Mouse (Mus musculus) liver, postnatal 0 days (tissue): ENCODE data around the gene Slc4a4. TPM values are rescaled to one million over a fixed set of nuclear protein-coding genes. Genes with fewer than 3 reads are reported as not detected.

ENCODE experiments used
- ATAC-seq: fragments of 200-750 bp; cut with Nextera tagmentation; 2 replicates; pipeline ENCODE4 v1.8.0; 2017; ENCODE audit warnings: mild to moderate bottlenecking, moderate library complexity
- DNase-seq: peaks from one replicate; pipeline ENCODE4 v3.0.0-alpha.2; 2016
- H3K27ac ChIP-seq: fragments of 300-500 bp; sonication (generic); 2 replicates; pipeline ENCODE4 v1.5.1; 2014; ENCODE audit warnings: antibody characterized with exemption, moderate library complexity, mild to moderate bottlenecking, low read depth
- H3K27me3 ChIP-seq: fragments of 300-500 bp; sonication (generic); 2 replicates; pipeline ENCODE4 v1.6.1; 2014; ENCODE audit warnings: low read length, control low read depth, mixed read lengths; ENCODE audit not compliant: insufficient read depth
- H3K36me3 ChIP-seq: fragments of 300-500 bp; sonication (generic); replicated peaks from 2 replicates; pipeline ENCODE4 v1.6.1; 2014; ENCODE audit warnings: mild to moderate bottlenecking, control low read depth, low read length, moderate library complexity, mixed read lengths; ENCODE audit not compliant: insufficient read depth
- H3K4me1 ChIP-seq: fragments of 300-500 bp; sonication (generic); 2 replicates; pipeline ENCODE4 v1.6.1; 2014; ENCODE audit warnings: antibody characterized with exemption, mild to moderate bottlenecking, control low read depth; ENCODE audit not compliant: insufficient read depth
- H3K4me2 ChIP-seq: fragments of 300-500 bp; sonication (generic); 2 replicates; pipeline ENCODE4 v1.6.1; 2014; ENCODE audit warnings: low read depth, mild to moderate bottlenecking, low read length, moderate library complexity, mixed read lengths
- H3K4me3 ChIP-seq: fragments of 300-500 bp; sonication (generic); 2 replicates; pipeline ENCODE4 v1.5.1; 2014; ENCODE audit warnings: low read depth, low read length
- H3K9ac ChIP-seq: fragments of 300-500 bp; sonication (generic); replicated peaks from 2 replicates; pipeline ENCODE4 v1.6.1; 2014; ENCODE audit warnings: mild to moderate bottlenecking, moderate library complexity
- H3K9me3 ChIP-seq: fragments of 300-500 bp; sonication (generic); 2 replicates; pipeline ENCODE4 v1.6.1; 2016; ENCODE audit warnings: mild to moderate bottlenecking, control low read depth, low read length, mixed read lengths
- CTCF ChIP-seq: sonication (generic); IDR thresholded peaks from 2 replicates; pipeline ENCODE4 v1.5.1; 2016; ENCODE audit warnings: antibody characterized with exemption, low read depth
- EP300 ChIP-seq: IDR thresholded peaks from 2 replicates; pipeline ENCODE4 v1.6.1; 2016; ENCODE audit warnings: antibody characterized with exemption, low read depth, mild to moderate bottlenecking
- WGBS: fragments of 180-500 bp; shearing (Covaris S2); extraction: QIAGEN DNeasy Blood & Tissue Kit; methylation state at CpG from one replicate; pipeline ENCODE4 v1.1.7; 2014; ENCODE audit not compliant: insufficient replicate concordance; 5-methylcytosine and 5-hydroxymethylcytosine counted together
- polyA plus RNA-seq: library from polyadenylated mRNA; unstranded; fragments of >200 nt; fragmentation: Nextera tagmentation; extraction: Ambion mirVana; gene quantifications from 2 replicates; pipeline ENCODE4 v1.2.1, GENCODE M21; 2015

The Slc4a4 gene
- polyA plus RNA-seq, 1 experiment from 2014 or later: 4.1 TPM

DNA sequence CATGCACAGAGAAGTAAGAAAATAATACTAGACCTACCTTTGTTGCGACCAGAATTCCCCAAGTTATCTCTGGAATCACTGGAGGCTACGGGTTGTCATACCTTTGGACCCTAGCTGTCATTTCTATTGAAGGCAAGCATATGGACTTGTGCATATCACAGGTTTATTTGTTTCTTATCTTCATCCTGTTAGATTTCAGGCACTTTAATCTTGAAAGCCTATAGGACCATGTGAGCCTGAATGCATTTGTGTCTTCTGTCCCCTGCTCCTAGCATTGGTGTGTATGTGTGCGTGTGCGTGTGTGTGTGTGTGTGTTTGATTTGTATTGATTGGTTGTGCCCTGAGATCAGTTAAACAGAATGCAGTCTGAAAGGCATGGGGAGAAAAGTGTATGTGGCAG lies 185.3 kb downstream of the Slc4a4 start:
- no peak overlapping the region for H3K4me3 ChIP-seq
- H3K4me1 ChIP-seq: 0 out of 2 replicates have a peak, but pooled peaks cover 3% of the 10 kb centered on the region
- no peak overlapping the region for H3K27ac ChIP-seq
- H3K9me3 ChIP-seq: no peaks in the 10 kb centered on the region
- WGBS: 65% methylated on average over 4 of the region's 4 CpGs
- TF ChIP-seq EP300: no peak
- no peak for TF ChIP-seq CTCF
- no peak for DNase-seq
- H3K9ac ChIP-seq: no peak overlapping the region
- H3K36me3 ChIP-seq: no peaks in the 10 kb centered on the region
- no peak overlapping the region for H3K4me2 ChIP-seq
- no peaks in the 10 kb centered on the region for H3K27me3 ChIP-seq
- ATAC-seq: no peak

GRCm38 (mm10) chr5:89077711-89078110 lies 191.1 kb downstream of the Slc4a4 start:
- H3K4me3 ChIP-seq: no peak overlapping the region
- TF ChIP-seq CTCF (no peak), EP300 (no peak)
- ATAC-seq (no peak), DNase-seq (no peak)
- no peak overlapping the region for H3K9ac ChIP-seq
- H3K4me2 ChIP-seq: no peak overlapping the region
- 66% methylated on average over 1 of the region's 1 CpGs for WGBS
- H3K27ac ChIP-seq: no peak overlapping the region
- H3K9me3 ChIP-seq: no peaks in the 10 kb centered on the region
- no peaks in the 10 kb centered on the region for H3K27me3 ChIP-seq
- H3K4me1 ChIP-seq: no peaks in the 10 kb centered on the region
- no peaks in the 10 kb centered on the region for H3K36me3 ChIP-seq

DNA sequence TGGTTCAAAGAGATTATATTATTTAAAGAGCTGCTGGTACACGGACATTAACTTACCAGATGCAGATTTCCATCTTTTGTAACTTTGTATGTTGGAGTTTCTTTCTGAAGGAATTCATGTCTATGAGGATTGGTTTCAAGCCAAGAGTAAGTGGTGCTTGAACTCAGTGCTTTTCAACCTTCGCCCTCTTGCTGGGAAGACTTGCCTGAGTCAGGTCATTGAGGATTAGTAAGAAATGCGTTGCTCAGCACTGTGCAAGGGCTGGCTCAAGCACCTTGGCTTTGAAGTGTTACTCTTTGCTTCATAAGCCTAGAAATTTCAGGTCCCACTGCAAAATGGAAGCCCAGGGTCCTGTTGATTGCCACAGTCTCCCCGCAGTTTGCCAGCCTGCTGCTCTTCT lies 196.9 kb downstream of the Slc4a4 start:
- Histone ChIP-seq H3K36me3 (no peaks in the 10 kb centered on the region), H3K4me2 (no peak overlapping the region), H3K27me3 (no peaks in the 10 kb centered on the region), H3K4me3 (no peak overlapping the region), H3K9me3 (no peaks in the 10 kb centered on the region), H3K4me1 (no peaks in the 10 kb centered on the region), H3K27ac (no peak overlapping the region), H3K9ac (no peak overlapping the region)
- TF ChIP-seq CTCF (no peak), EP300 (no peak)
- DNase-seq: no peak
- no peak for ATAC-seq
- WGBS: 78% methylated on average over 4 of the region's 4 CpGs

GRCm38 (mm10) chr5:89087916-89088315 lies 201.3 kb downstream of the Slc4a4 start:
- Histone ChIP-seq H3K27ac (no peak overlapping the region), H3K9me3 (no peaks in the 10 kb centered on the region), H3K27me3 (no peaks in the 10 kb centered on the region), H3K9ac (no peak overlapping the region), H3K36me3 (no peaks in the 10 kb centered on the region), H3K4me2 (no peak overlapping the region), H3K4me1 (no peaks in the 10 kb centered on the region), H3K4me3 (no peak overlapping the region)
- DNase-seq (no peak), ATAC-seq (no peak)
- TF ChIP-seq EP300 (no peak), CTCF (no peak)
- WGBS: 87% methylated on average over 7 of the region's 7 CpGs

DNA sequence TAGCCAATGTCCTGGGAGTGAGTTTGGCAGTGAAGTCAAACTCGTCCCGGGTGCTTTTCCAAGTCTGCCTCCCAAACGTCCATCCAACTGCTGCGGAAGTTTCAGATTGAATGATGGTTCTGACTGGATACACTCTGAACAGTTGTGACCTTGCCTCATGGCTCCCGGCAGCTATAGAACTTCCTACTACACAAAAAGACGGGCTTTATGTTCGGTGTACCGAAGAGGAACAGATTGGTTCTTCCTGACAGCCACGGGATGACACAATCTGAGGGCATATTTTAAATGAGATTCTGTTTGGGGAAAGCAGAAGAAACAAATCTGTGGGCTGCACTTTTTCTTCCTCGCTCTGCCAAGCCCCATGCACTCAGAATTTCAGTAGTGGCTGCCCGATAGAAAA lies 201.8 kb downstream of the Slc4a4 start:
- no peak overlapping the region for H3K4me2 ChIP-seq
- H3K27ac ChIP-seq: no peak overlapping the region
- WGBS: 73% methylated on average over 11 of the region's 11 CpGs
- TF ChIP-seq CTCF: no peak
- TF ChIP-seq EP300: no peak
- no peak for DNase-seq
- no peaks in the 10 kb centered on the region for H3K27me3 ChIP-seq
- H3K9ac ChIP-seq: no peak overlapping the region
- no peaks in the 10 kb centered on the region for H3K36me3 ChIP-seq
- no peak overlapping the region for H3K4me3 ChIP-seq
- no peaks in the 10 kb centered on the region for H3K9me3 ChIP-seq
- ATAC-seq: no peak
- no peaks in the 10 kb centered on the region for H3K4me1 ChIP-seq

DNA sequence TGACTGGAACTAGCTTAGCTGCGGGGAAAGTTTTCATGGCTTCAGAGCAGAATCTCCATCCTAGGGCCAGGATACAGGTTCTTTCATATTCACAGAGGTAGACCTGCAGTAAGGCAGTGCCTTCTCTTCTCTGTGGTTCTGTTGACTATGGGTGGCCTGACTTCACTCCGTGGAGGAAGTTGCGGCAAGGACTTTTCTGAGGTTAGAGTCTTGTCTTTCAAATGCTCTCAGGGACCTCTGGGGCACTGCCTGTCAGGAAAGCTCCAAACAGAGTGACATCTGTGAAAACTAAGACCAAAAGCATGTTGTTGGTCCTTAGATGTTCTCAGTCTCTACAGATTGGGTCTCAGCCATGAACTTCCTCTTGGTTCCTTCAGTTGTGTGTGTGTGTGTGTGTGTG lies 203.5 kb downstream of the Slc4a4 start:
- no peak for TF ChIP-seq EP300
- no peak for TF ChIP-seq CTCF
- Histone ChIP-seq H3K9me3 (no peaks in the 10 kb centered on the region), H3K4me3 (no peak overlapping the region), H3K9ac (no peak overlapping the region), H3K27me3 (no peaks in the 10 kb centered on the region), H3K27ac (no peak overlapping the region), H3K4me1 (no peaks in the 10 kb centered on the region), H3K4me2 (no peak overlapping the region), H3K36me3 (no peaks in the 10 kb centered on the region)
- no peak for ATAC-seq
- DNase-seq: no peak
- WGBS: 57% methylated on average over 3 of the region's 3 CpGs

- no peak for DNase-seq
- no peak for ATAC-seq
- no peak for TF ChIP-seq CTCF
- TF ChIP-seq EP300: no peak
- Histone ChIP-seq H3K9ac (no peak overlapping the region), H3K9me3 (no peaks in the 10 kb centered on the region), H3K4me1 (no peaks in the 10 kb centered on the region), H3K4me3 (no peak overlapping the region), H3K27me3 (no peaks in the 10 kb centered on the region), H3K36me3 (no peaks in the 10 kb centered on the region), H3K27ac (no peak overlapping the region), H3K4me2 (no peak overlapping the region)
Observed at GRCm38 (mm10) chr5:89096371-89096770, 209.8 kb downstream of the Slc4a4 start.
